Mouse (Mus musculus): ENCODE data around the gene Prrx2.

The Prrx2 gene

DNA sequence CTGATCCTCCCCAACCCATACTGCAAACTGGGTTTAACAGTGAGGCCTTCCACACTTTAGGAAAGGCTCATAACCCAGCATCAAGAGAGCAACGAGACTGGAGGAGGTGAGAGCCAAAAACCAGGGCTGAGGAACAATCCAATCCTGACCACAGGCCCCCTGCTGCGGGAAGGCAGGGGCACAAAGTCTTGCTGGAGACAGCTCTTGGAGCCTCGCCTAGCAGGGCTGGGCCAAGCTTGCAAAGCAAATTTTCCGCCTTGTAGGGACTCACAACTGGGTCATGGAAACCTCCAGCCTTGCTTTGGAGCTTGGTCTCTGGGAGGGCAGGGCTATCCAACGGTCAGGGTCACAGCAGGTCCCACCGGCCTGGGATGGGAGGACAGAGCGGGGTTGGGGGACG is 36.1 kb downstream of the Prrx2 start:
- peak in 1 of 2 experiments; percentile 11 for DNase-seq (ENCODE audit: low spot score in 2 of 2)

DNA sequence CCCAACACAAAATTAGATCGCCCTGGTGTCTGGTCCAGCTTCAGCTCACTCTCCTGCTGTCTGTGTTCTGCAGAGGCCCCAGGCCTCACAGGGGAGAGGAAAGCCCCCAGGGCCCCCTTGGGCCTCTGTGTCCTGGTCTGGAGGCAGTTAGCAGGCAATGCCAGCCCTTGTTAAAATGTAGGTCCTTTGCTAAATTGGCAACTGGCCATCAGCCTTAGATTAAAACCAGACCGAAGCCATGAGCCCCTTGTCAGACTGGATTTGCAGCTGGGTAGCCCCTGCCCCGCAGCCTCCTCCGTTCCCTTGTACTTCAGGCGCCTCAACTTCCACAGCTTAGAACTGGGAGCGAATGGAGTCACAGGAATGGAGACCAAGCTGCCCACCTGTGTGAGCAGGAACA is 37.9 kb downstream of the Prrx2 start:
- no peak for DNase-seq (ENCODE audit: low spot score in 2 of 2)

DNA sequence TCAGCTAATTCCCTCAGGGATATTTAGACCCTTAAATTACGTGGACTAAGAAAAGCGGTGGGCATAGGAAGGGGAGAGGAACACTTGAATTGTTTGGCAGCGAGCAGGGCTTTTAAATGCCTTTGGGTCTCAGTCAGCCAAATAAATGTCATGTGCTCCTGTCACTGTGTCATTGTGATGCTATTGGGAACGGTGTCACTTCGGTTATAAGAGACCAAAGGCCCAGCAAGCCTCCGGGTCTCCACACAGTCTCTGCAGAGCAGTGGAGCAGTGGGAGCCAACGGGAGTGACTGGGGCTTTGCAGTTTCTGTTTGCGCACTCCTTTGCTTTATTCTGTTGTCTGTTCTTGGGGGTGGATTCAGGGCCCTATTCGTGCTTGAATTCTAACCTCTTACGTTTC is 39.7 kb downstream of the Prrx2 start:
- DNase-seq (ENCODE audit: low spot score in 2 of 2) = no peak

DNA sequence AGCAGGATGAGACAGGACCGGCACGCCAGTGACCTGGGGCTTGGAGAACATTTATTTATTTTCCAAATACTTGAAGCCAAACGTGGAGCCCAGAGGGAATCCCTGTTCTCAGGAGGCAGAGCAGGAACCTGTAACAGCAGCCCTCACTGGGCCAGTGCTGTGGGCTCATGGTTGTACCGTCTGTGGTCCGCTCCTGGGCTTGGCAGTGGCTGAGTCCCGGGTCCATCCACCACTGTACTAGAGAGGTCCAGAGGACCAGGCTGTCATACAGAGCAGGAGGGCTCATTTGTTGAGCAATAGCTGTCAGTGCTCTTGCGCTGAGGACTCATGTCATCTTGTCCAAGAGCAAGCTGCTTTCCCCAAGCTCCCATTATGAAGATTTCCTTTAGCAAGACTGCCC is 40.3 kb downstream of the Prrx2 start:
- no peak for DNase-seq (ENCODE audit: low spot score in 2 of 2)

DNA sequence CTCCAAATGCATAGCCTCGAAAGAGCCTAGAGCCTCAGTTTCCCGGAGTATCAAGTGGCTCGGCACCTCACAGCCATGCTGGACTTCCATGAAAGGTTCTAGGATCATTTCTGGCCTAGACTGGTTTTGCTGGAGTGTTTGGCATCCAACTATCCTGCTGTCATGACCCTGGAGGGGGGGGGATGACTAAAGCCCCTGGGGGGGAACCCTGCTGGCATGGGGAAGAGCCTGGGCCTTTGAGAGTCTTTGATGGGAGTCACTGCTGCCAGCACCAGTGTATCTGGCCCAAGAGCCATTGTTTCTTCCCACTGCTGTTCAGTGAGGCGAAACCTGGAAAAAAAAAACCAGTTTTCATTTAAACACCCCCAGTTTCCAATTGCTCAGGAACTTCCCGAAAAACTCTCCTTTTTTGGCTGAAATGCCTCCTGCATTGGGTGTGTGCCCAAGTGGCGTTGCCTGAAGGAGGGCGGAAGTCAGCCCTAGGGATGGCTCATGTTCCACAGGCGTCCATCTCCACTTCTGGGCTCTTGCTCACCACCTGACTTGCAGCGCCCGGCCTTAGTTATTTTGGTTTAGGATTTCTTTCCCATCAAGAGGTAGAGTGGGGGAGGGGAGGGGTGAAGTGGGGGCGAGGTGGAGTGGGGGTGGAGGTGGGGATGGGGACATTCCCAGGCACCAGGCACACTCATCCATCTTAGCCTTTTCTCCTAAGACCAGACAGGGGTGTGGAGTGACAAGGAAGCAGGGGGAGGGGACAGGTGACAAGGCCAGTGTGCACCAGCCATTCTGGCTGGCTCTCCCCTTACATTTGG is 41.1 kb downstream of the Prrx2 start:
- DNase-seq (ENCODE audit: low spot score in 2 of 2) = no peak

DNA sequence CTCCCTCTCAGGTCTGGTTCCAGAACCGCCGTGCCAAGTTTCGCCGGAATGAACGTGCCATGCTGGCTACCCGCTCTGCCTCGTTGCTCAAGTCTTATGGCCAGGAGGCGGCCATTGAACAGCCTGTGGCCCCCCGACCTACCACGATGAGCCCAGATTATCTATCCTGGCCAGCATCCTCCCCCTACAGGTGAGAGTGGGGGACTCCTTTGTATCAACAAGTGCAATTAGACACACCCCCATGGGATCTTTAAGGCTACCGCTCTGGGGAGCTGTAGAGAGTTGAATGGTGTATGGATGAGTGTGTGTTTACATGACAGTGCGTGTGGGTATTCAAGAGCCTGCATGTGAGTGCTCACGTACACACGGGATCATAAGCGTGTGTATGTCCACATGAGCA is 44.7 kb downstream of the Prrx2 start:
- DNase-seq (ENCODE audit: low spot score in 2 of 2) = no peak

DNA sequence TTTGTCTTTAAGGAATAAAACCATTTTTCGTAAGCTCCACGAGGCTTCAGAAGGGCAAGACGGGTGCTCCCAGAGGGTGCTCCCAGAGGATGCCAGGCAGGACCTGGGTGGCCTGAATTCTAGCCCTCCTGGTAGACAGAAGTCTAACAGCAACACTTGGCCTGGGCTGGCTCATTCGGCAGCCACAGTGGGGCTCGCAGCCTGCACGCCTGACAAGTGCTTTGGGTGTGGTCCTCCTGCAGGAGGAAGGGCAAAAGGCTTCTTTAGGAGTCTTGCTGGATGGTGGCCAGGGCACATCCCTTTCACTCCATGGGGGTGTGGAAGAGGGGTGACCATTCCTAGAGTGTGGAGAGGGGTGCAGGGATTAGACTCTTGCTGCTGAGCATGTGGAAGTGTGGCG is 46.4 kb downstream of the Prrx2 start:
- no peak for DNase-seq (ENCODE audit: low spot score in 2 of 2)

DNA sequence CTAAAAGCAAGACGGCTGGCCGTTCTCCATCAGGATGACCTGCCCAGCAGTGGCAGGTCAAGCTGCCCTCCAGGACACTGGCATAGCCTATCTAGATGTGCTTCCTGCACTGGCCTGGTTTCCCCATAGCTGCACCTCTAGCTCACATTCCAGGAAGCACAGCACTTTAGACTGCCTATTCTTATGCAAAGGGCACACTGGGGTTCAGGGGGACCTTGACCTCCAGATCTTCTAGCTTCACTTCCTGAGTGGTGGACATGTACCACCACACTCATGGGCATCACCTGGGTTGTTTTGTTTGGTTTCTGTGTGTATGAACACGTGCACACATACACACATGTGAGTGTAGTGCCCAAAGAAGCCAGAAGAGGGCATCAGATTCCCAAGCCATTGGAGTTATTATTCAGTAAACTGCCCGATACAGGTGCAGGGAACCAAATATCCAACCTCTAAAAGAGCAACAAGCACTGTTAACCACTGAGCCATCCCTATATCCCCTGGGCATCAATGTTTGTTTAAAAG is 50.1 kb downstream of the Prrx2 start:
- DNase-seq (ENCODE audit: low spot score in 2 of 2) = no peak

DNA sequence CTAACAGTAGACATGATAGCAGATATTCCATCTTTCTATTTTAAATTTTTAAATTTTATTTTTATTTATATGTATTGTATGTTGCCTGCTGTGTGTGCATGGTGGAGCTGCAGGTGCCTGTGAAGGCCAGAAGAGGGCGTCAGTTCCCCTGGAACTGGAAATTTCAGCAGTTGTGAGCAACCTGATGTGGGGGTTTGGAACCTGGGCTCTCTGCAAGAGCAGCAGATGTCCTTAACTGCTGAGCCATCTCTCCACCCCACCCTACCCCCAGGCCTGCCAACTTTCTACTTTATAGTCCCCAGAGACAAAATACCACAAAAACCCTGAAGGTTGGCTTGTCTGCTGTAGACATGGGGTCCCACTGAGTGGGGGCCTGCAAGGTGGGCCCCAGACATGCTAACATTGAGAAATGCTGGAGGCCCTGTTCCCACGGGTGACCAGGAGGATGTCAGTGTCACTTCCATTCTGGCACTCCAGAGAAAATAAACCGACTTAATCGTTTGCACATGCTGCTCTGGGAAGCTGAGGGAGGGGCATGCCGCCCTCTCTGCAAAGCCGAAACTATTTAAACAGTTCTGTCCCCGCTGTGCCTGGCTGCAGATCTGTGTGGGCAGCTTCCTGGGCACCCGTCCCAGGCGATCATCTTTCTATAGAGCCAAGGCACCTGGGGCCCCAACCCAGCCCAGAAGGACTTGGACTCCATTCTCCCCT is 50.8 kb downstream of the Prrx2 start:
- peak; percentile 25 to 50 for DNase-seq (ENCODE audit: low spot score in 2 of 2)

DNA sequence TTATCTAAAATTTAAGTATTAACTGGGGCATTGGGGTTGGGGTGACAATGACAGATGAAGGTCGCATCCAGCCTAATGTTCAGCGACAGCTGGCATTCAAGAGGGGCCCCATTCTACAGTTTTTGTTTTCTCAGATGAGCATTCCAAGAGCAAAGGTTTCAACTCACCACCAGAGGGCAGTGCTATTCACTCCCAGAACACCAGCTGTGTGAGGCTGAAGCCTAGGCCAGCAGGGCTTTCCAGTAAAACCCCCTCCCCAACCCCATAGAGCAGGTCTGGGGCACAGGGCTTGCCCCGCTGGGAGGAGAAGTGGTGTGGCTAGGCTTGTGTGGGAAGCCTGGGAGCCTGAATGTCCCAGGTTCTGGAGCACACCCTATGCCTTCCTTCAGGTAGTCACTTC is 56.2 kb downstream of the Prrx2 start:
- peak; percentile 17 to 19 for DNase-seq (ENCODE audit: low spot score in 2 of 2)

DNA sequence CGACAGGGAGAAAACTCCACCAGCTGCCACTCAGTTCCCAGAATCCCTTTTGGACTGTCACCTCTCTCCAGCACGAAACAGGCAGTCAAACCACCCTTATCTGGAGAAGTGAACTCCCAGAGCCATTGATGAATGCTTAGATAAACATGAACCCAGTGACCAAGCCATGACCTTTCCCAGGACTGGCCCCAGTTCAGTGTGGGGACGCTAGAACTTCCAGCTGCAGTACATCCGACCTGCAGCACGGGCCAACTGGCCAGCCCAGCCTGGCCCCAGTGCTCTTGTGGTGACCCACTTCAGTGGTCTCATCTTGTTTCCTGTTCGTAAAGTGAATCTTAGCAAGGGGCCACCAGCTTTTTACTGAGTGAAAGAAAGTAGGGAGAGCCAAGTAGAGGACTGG is 58.6 kb downstream of the Prrx2 start:
- no peak for DNase-seq (ENCODE audit: low spot score in 2 of 2)

DNA sequence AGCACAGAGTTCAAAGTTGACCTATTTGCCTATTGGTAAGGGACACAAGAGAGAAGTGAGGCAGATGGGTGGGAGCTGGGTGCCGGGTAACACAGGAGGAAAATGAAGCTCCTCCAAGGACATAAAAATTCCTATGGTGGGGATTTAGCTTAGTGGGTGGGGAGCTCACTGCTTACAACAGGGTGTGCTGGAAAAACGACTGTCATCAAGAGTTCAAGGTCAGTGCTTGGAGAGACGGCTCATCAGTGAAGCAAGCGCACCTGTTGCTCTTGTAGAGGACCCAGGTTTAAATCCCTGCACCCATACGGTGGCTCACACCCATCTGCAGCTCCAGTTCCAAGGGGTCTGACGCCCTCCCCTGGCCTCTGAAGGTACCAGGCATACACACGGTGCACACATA is 59.2 kb downstream of the Prrx2 start:
- no peak for DNase-seq (ENCODE audit: low spot score in 2 of 2)

DNA sequence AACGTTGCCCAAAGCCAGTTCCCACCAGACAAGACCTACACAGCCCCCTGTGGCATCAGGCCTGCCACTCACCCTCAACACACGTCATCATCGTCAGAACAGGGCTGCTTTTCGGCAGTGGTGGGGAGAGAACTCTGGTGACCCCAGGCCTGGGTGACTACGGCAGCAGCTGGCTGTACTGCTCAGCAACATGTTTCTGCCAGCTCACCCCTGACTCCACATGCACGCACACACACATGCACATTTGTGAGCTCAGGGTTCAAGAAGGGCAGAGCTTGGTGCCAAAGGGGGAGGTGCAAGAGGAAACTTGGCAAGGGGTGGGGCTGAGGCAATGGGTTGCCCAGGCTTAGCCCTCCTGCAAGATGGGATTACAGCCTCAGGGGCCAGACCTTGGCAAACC is 62.5 kb downstream of the Prrx2 start:
- DNase-seq (ENCODE audit: low spot score in 2 of 2) = no peak

DNA sequence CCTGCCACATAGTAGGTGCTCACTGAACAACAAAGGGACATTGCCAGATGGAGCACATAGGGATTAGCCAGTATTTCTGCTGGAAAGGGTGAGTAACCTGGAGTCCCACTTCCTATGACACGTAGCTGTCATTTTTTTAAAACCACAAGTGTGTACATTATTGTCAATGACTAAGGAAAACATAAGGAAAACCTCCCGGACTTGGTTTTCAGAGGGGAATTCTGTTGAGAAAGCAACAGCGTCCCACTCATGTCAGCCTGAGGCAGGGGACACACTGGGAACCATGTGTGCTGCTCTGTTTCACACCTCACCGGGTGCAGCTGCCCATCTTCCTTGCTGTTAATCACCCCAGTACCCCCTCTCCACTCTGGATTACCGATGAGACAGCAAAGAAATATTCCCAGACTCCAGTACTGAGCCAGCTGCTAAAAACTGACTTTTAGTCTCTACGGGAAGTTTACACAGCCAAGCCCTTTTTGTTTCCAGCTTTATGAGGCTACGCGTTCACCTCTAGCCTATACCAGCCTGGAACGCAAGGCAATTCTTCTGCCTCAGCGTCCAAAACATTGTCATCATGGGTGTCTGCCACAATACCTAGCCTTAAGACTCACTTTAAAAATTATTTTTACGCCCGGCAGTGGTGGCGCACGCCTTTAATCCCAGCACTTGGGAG is 64.8 kb downstream of the Prrx2 start:
- DNase-seq (ENCODE audit: low spot score in 2 of 2) = no peak

DNA sequence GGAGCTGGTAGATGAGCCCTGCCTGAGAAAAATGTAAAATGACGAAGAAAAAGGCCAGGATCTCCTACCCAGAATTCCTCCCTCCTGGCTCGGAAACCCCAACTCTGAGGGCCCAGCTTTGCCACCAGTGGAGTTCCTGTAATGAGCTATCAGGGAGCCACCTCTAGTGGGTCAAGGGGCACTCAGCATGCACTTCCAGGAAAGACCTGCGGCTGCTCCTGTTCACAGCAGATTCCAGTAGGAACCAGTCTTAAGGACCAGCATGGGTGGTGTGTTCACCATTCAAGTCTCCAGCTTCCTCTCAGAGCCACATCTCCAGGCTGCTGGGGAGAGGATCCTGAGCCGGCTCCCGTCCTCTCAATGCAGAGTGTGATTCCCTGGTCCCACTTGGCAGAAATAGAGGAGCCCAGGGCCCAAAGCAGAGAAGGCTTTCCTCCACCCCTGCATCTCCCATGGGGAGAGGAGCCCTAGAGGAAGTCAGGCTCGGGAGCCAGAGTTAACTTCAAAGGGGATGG is 66.9 kb downstream of the Prrx2 start:
- no peak for DNase-seq (ENCODE audit: low spot score in 2 of 2)

DNA sequence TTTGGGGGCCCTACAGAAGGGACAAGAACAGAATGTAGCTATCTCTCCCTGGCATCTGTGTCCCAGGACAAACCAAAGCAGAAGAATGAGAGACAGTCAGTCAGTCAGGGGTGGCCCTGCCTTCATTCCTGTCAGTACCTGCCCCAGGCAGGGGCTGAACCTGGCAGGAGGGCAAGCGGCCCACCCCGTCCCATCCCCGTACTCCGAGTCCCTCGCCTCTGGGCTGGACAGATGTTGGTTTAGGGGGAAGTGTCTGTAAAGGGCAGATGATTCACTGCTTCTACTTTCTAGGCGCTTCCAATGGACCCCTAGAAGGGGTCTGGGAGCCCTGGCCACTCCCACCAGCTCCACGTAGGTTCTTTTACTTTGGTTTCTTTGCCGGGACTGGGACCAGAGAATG is 67.5 kb downstream of the Prrx2 start:
- DNase-seq (ENCODE audit: low spot score in 2 of 2) = no peak

DNA sequence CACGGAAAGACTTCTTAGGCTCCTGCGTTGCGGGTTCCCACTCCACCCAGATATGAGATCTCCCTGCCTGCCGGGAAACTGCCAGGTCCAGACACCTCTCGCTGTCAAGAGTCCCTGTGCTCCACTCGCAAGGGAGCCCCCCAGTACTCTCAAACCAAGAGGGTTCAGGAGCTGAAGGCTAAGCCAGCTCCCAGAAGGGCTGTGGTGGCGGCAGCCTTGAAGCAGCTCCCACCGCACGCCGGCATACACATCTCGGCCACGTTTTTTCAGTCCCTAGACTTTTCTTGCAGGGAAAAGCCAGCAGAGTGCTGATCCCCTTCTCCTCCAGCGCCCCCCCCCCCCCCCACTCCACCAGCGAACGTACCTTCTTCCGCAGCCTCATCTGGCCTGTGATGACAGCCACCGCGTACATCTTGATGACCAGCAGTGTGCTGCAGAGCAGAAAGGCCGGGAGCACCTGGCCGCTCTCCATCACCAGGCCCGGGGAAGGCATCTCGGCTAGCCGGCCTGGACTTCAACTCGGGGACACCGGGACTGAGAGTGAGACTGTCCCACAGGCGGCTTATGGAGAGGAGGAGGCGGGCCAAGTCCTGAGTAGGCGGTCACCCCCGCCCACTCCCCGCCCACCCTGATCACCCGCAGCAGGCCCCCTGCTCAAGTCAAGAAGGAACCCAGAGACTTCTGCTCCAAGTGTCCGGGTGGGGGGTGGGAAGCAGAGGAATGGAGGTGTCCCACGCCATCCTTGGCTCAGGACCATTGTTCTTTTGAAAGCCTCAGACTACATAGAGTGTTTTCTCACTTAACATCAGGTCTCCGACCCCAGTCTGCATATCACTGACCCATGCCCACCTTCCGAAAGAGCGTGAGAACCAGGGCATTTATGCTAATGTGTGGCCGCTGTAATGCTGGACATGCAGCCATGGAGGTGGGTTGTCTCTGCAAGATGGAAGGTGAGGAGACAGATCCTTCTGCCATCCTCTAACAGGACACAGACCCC is 68.3 kb downstream of the Prrx2 start:
- no peak for DNase-seq (ENCODE audit: low spot score in 2 of 2)

DNA sequence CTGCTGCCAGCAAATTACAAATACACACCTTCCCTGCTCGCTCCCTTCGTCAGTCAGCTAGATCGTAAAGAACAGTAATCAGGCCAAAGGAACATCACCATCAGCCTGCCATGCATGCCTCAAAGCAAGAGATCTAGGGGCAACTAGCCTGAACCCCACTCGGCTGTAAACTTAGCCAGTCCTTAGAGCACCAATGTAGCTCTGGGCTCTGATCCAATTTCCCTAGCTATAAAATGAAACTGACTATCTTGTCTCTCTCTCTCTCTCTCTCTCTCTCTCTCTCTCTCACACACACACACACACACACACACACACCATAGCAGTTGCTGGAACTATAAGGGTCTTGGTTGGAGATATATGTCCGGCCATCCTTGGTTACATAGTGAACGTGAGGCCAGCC is 69.5 kb downstream of the Prrx2 start:
- no peak for DNase-seq (ENCODE audit: low spot score in 2 of 2)

DNA sequence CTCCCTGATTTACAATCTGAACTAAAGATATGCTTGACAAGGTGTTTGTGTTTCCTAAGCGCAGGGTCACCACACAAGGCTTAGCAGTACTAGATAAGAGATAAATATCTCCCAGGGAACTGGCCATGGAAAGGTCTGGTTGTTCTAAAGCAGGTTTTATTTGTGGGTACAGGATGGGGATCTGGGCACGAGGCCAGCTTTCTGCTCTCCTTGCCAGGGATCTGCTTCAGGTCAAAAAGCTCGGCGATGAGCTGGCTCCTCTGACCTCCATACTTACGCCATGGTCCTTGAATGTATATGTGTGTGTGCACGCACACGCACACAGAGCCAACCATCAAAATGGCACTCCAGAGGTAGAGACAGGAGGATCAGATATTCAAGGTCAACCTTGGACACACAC is 70.2 kb downstream of the Prrx2 start:
- no peak for DNase-seq (ENCODE audit: low spot score in 2 of 2)

DNA sequence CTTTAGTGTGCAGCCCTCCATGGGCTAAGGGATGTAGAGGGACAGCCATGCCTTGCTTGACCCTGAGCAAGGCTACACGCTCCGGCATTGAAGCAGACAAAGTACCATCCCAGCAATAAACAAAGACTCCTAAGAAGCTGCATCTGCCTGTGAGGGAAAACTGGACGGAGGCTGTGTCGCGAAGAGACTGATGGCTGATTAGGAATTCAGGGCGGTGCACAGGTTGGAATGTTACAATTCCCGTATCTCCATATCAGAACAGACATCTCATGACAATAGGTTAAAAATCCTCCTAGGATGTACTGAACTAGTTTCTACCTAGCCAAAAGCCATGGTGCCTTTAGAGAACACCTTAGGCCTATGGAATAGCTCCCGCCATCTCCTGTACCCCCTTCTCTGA is 71.1 kb downstream of the Prrx2 start:
- DNase-seq (ENCODE audit: low spot score in 2 of 2) = no peak

DNA sequence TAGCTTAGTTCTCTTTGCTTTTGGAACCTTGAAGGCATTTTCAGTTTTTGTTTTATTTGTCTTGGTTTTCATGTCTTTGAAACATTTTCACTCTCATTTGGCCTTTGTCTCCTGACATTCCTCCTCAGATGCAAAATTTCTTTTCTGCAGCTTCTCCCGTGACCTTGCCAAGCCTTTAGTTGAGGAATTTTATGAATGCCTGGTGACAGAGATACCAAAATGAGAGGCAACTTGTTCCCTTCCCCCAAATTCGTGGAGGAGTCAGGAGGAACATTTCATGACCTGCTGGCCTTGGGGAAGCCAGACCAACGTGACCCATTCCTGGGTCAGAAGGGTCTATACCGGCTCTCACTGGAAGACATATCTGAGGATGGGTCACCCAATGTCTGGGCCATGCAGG is 71.9 kb downstream of the Prrx2 start:
- DNase-seq (ENCODE audit: low spot score in 2 of 2) = no peak
